Mouse (Mus musculus): ENCODE results near the gene Plk1. TPM values are rescaled to one million over a fixed set of nuclear protein-coding genes. Genes with fewer than 3 reads are reported as not detected.

The Plk1 gene
- total RNA-seq (2023) = 1 to 10 TPM; 4.5 to 4.7 TPM

GRCm38 (mm10) chr7:122158915-122159902 is at the start of gene Plk1:
Gene Plk1, plus strand, starts transcription at chr7:122159439.

DNA sequence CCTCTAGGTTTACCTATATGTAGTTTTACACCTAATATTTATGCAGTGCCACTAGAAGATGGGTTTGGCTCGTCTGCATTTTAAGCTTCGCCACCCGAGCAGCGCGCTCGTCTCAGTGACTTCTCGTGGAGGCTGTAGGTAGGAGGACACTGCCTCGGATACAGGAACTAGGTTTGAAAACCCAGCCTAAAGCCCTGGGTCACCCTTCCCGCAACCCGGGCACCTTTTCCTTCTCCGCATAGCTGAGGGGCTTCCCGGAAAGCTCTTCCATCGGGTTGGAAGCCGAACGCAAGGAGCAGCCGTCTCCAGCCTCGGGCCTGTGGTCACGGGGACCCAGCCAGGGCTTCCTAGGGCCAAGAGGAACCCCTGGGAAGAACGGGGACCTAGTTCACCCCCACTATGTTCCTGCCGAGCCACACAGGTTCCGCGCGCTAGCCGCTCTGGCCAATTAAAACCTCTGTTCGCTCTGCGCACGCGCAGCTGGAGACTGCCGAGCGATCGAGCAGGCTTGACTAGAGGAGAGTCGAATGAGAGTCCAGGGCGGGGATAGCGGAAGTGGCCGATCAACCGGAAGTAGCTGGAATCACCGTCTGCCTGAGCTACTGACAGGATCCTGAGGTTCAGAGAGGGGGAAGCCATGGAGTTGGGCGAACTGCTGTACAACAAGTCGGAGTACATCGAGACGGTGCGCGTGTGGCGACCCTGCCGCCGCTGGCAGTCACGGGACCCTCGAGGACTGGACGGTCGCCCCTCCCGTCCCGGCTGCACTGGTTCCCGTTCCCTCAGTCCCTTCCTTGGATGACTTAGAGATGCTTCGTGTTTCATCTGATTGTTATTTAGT is 26.5 kb upstream of the Plk1 start, which contains the start of the genes Palb2 and Dctn5:
TSS of gene Palb2 (minus strand) at position 489 of the 841 bp plus-strand sequence.
TSS of gene Dctn5 (plus strand) at position 545 of the 841 bp plus-strand sequence.

DNA sequence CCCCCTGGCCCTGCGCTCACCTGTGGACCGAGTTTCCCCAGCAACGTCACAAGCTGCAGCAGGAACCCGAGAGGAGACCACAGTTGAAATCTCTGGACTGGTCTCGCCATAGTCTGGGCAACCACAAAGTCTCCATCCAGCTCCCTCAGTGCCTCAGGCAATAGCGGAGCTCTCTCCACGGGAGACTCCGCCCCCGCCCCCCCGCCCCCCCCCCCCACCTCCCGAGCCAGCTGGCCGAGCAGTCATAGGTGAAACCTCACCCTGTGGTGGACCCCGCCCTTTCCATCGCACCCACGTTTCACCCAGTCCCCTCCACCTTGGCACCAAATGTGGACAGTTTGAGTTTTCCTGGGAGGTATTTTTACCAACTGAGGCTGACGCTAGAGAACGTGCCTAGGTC is 26.8 kb downstream of the Plk1 start, which contains the start of gene Ern2:
TSS of gene Ern2 (minus strand) at position 165 of the 400 bp plus-strand sequence.

DNA sequence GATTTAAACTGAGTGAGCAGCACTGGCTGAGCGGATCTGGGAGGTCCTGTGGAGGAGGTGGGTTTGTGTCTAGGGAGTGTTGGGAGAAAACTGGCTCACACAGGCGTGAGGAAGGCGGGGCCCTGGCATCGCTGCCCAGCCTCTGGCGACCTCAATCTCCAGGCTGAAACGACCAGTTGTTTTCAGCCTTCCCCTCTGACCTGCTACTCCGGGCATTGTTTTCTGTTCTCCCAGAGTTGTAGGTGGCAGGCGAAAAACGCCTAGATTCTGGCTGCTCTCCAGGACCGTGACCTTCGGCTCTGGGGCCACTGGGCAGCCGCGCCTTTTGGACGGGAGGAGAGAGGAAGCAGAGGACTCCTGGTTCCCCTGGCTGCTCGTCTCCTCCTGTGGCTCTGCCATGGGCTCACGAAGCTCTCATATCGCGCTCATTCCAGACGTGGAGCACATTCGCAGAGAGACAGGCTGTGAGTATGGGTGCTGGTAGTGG is 60.1 kb downstream of the Plk1 start, which contains the start of gene Chp2:
TSS of gene Chp2 (plus strand) at position 182 of the 487 bp plus-strand sequence.

Other genes starting within 250 kb of the Plk1 start
- gene Cog7, start 177.7 kb upstream of the Plk1 start, total RNA-seq (2023) = 10 to 100 TPM; 14.7 to 14.9 TPM
- 100 to 1,000 TPM; 366 to 392 TPM for gene Gga2, start 138.2 kb upstream of the Plk1 start, total RNA-seq (2023)
- gene Ubfd1, start 92.3 kb upstream of the Plk1 start, total RNA-seq (2023) = 10 to 100 TPM; 44.9 to 49.4 TPM
- 10 to 100 TPM; 17.4 to 19.4 TPM for gene Ears2, start 92.2 kb upstream of the Plk1 start, total RNA-seq (2023)
- gene Ndufab1, start 57.6 kb upstream of the Plk1 start, total RNA-seq (2023) = 10 to 100 TPM; 60.5 to 80.7 TPM
- 1 to 10 TPM; 8.9 to 9.7 TPM for gene Palb2, start 26.5 kb upstream of the Plk1 start, total RNA-seq (2023)
- gene Dctn5, start 26.4 kb upstream of the Plk1 start, total RNA-seq (2023) = 10 to 100 TPM; 76.0 to 84.1 TPM
- not detected for gene Ern2, start 26.8 kb downstream of the Plk1 start, total RNA-seq (2023)
- not detected for gene Chp2, start 60.1 kb downstream of the Plk1 start, total RNA-seq (2023)
- 100 to 1,000 TPM; 579 to 593 TPM for gene Prkcb, start 129.3 kb downstream of the Plk1 start, total RNA-seq (2023)